Mouse (Mus musculus) stomach, embryonic 14.5 days (tissue): Measurements from ENCODE around the gene Zfp711. TPM values are rescaled to one million over a fixed set of nuclear protein-coding genes. Genes with fewer than 3 reads are reported as not detected.
A peak's percentile ranks its signal among the peaks of the same experiment; 100 is the strongest.

Experiments
- ATAC-seq: fragments of 200-750 bp; cut with Nextera tagmentation; 2 replicates; pipeline ENCODE4 v1.8.0; 2017; ENCODE audit warnings: low read depth, moderate TSS enrichment; ENCODE audit not compliant: insufficient number of reproducible peaks, insufficient read depth, low FRiP score
- H3K27ac ChIP-seq: fragments of 300-500 bp; sonication (generic); 2 replicates; pipeline ENCODE4 v1.5.1; 2014; ENCODE audit warnings: mild to moderate bottlenecking, low read length, moderate library complexity, mixed read lengths
- H3K27me3 ChIP-seq: fragments of 300-500 bp; sonication (generic); 2 replicates; pipeline ENCODE4 v1.6.1; 2014; ENCODE audit warnings: low read length, control low read depth, mixed read lengths; ENCODE audit not compliant: control insufficient read depth, insufficient read depth
- H3K36me3 ChIP-seq: fragments of 300-500 bp; sonication (generic); 2 replicates; pipeline ENCODE4 v1.6.1; 2014; ENCODE audit warnings: mild to moderate bottlenecking, control low read depth, low read length, moderate library complexity, mixed read lengths; ENCODE audit not compliant: control insufficient read depth, insufficient read depth
- H3K4me1 ChIP-seq: fragments of 300-500 bp; sonication (generic); 2 replicates; pipeline ENCODE4 v1.6.1; 2014; ENCODE audit warnings: low read length, control low read depth, mixed read lengths; ENCODE audit not compliant: control insufficient read depth, insufficient read depth
- H3K4me2 ChIP-seq: fragments of 300-500 bp; sonication (generic); replicated peaks from 2 replicates; pipeline ENCODE4 v1.6.1; 2014; ENCODE audit warnings: low read depth, low read length, control low read depth
- H3K4me3 ChIP-seq: fragments of 300-500 bp; sonication (generic); 2 replicates; pipeline ENCODE4 v1.5.1; 2014; ENCODE audit warnings: low read depth, low read length, control low read depth
- H3K9ac ChIP-seq: fragments of 300-500 bp; sonication (generic); replicated peaks from 2 replicates; pipeline ENCODE4 v1.6.1; 2014; ENCODE audit warnings: low read depth, mild to moderate bottlenecking, control low read depth, low read length, moderate library complexity, mixed read lengths
- H3K9me3 ChIP-seq: fragments of 300-500 bp; sonication (generic); 2 replicates; pipeline ENCODE4 v1.6.1; 2016; ENCODE audit warnings: low read depth, low read length, control low read depth; ENCODE audit not compliant: control insufficient read depth
- WGBS: fragments of 180-500 bp; shearing (Covaris S2); extraction: QIAGEN DNeasy Blood & Tissue Kit; methylation state at CpG from one replicate; pipeline ENCODE4 v1.1.7; 2014; 5-methylcytosine and 5-hydroxymethylcytosine counted together
- polyA plus RNA-seq: library from polyadenylated mRNA; unstranded; fragments of >200 nt; fragmentation: Nextera tagmentation; extraction: Ambion mirVana; gene quantifications from 2 replicates; pipeline ENCODE4 v1.2.1, GENCODE M21; 2014

Zfp711 gene
- polyA plus RNA-seq = 17.9 and 19.3 TPM in 2 replicates

DNA sequence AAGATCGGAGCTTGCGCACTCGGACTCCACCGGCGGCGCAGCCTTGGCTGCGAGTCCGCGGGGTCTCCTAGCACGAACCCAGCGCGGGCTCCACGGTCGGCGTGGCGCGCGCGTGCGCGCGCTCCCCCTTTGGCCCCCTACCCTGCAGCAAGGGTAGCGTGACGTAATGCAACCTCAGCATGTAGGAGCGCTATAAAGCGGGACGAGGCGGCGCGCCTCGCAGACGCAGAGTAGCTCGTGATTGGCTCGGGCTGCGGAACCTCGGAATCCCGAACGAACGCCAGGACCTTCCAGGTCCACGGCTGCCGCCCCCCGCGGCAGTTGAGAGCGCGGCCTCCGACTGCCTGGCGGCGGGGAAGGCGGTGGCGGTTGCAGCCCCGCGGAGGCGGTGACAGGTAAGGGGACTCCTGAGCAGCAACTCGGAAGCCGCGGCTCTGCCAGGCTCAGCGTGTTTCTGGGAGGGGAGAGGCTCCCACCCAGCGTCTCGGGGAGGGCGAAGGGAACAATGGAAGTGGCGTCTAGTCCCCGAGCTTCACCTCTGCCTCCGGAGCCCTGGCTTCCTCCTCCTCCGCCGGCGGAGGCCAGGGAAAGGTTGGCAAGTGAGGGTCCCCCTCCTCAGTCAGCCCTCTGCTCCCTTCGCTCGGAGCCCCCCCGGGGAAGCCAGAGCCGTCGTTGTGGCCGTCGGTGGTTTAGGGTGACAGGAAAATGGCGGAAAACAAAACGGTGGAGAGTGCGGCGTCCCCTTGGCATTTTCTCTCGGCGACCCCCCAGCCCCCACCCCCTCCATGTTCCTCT lies at the start of gene Zfp711:
Gene Zfp711, plus strand, starts transcription at position 16 of the 795 bp plus-strand sequence.
- H3K9me3 ChIP-seq = no peaks in the 10 kb centered on the region
- peak within 1 kb of the TSS; percentile 71 for H3K9ac ChIP-seq
- H3K4me2 ChIP-seq = peak within 1 kb of the TSS; percentile 42
- WGBS = 12% methylated on average over 71 of the region's 79 CpGs
- peak; percentile 99 for ATAC-seq
- H3K27ac ChIP-seq = peak within 1 kb of the TSS; percentile 55; the same call in 1 of the 2 replicates
- H3K4me1 ChIP-seq = no peaks in the 10 kb centered on the region
- no peaks in the 10 kb centered on the region for H3K27me3 ChIP-seq
- peak within 1 kb of the TSS; percentile 51 for H3K4me3 ChIP-seq
- H3K36me3 ChIP-seq = no peaks in the 10 kb centered on the region

GRCm38 (mm10) chrX:112567716-112568115 lies 32.6 kb upstream of the Zfp711 start:
- H3K36me3 ChIP-seq = no peaks in the 10 kb centered on the region
- H3K4me3 ChIP-seq = no peak overlapping the region
- H3K9ac ChIP-seq = no peak overlapping the region
- no peaks in the 10 kb centered on the region for H3K4me1 ChIP-seq
- no peaks in the 10 kb centered on the region for H3K9me3 ChIP-seq
- 60% methylated on average over 2 of the region's 2 CpGs for WGBS
- no peak for ATAC-seq
- H3K27me3 ChIP-seq = no peaks in the 10 kb centered on the region
- H3K4me2 ChIP-seq = no peak overlapping the region
- H3K27ac ChIP-seq = no peak overlapping the region

DNA sequence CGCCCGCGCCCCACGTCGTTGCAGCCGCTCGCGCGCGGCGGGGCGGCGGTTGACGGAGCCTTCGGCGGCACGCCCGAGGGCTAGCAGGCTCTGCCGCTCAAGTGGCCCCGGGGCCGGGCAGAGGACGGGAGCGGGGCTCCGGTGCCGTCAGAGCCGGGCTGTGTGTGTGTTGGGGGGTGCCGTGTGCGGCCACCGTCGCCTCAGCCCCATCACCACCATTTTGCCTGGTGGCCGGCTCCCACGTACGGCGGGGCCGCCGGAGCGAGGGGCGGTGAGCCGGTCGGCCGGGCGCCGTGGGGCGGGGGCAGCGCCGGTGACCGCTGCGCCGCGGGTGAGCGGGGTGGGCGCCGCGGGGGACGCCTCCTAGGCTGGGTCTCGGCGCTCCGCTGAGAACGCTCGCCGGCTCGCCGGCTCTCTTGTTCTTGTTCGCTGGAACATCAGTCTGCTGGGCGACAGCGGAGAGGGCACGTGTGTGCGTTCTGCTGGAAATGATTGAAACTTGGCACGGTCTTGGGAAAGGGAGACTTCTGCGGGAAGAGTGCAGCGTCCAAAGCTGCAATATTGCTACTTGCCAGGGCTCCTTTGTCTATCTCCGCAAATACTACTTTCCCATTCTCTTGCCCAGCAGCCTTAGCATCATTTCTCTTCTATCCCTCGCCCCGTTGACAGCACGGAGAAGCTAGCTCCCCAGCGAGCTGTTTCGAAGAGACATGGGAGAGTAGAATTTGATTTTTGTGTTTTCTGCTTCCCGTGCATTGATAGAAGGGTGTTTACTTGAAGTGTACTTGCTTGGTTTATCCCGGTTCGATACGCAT lies 1.2 kb downstream of the Zfp711 start:
- Histone ChIP-seq H3K4me2 (peak overlapping the region; percentile 42), H3K27me3 (no peaks in the 10 kb centered on the region), H3K4me1 (no peaks in the 10 kb centered on the region), H3K9ac (peak overlapping the region; percentile 71), H3K27ac (peak overlapping the region; percentile 55; the same call in 1 of the 2 replicates), H3K4me3 (peak overlapping the region; percentile 51), H3K36me3 (no peaks in the 10 kb centered on the region), H3K9me3 (no peaks in the 10 kb centered on the region)
- ATAC-seq = peak; percentile 39
- 21% methylated on average over 69 of the region's 81 CpGs for WGBS

GRCm38 (mm10) chrX:112675525-112675924 lies 75.2 kb downstream of the Zfp711 start:
- no peak for ATAC-seq
- WGBS = 39% methylated on average over 1 of the region's 1 CpGs
- H3K9ac ChIP-seq = no peak overlapping the region
- H3K36me3 ChIP-seq = no peaks in the 10 kb centered on the region
- no peaks in the 10 kb centered on the region for H3K27me3 ChIP-seq
- no peaks in the 10 kb centered on the region for H3K4me1 ChIP-seq
- H3K27ac ChIP-seq = no peak overlapping the region
- no peak overlapping the region for H3K4me3 ChIP-seq
- no peaks in the 10 kb centered on the region for H3K9me3 ChIP-seq
- no peak overlapping the region for H3K4me2 ChIP-seq

DNA sequence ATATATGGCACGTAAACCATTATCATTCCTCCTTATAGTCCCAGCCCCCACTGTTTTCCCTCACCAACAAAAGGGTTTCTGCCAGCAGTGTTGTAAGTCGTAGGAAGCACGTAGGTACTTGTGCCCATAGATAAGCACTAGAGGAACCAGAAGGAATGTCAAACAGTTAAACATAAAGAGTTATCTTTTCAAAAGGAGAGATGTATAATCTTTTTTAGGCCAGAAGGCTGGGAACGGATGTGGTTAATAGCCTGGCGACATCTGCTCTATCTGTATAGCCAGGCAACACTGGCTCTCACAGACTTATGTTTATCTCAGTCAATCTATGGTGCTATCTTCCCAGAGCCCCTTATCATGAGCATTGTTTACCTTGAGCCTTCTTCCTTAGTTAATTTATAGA lies 80.3 kb downstream of the Zfp711 start:
- no peak for ATAC-seq

More for the DNA sequence above, 80.3 kb downstream of the Zfp711 start:
- Histone ChIP-seq H3K4me3 (no peak overlapping the region), H3K9ac (no peak overlapping the region), H3K27me3 (no peaks in the 10 kb centered on the region), H3K9me3 (no peaks in the 10 kb centered on the region), H3K4me2 (no peak overlapping the region), H3K27ac (no peak overlapping the region), H3K4me1 (no peaks in the 10 kb centered on the region), H3K36me3 (no peaks in the 10 kb centered on the region)
- WGBS = 45% methylated on average over 5 of the region's 5 CpGs

Other genes starting within 250 kb of the Zfp711 start
- gene Satl1, start 193.7 kb upstream of the Zfp711 start, polyA plus RNA-seq = not detected in 2 replicates
- not detected in 2 replicates for gene 2010106E10Rik, start 105.3 kb upstream of the Zfp711 start, polyA plus RNA-seq
- 11.8 and 13.5 TPM in 2 replicates for gene Pof1b, start 98.1 kb downstream of the Zfp711 start, polyA plus RNA-seq